Mouse (Mus musculus): ENCODE data around the gene Gm49711. TPM values are rescaled to one million over a fixed set of nuclear protein-coding genes. Genes with fewer than 3 reads are reported as not detected.

Gene Gm49711
- polyA plus RNA-seq, 1 experiment from 2014 or later = not detected

DNA sequence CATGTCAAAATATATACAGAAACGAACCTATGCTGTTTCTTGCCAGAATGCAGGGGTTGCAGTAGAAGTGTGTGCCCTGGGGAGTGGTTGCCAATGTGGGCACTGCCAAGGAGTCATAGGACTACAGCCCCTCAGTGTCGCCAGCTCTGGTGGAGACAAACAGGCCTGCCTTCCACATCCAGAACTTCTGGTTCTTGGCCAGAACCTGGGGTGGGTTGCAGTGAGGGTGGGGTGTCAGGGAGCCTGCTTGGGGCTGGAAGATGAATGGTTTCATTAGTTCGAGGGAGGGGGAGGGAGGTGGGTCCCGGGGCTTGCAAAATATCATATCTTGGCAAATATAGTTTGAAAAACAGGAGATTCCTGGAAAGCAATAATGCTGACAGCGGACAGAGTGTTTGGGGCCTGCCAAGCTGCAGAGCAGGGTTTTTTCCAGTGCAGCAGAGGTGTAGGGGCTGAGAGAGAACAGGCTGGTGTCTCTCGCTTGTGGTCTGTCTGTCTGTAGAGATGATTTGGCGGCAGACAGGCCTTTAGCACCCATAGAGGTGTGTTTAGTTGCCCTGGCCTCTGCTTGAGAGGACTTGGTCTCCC is 170.3 kb downstream of the Gm49711 start:
- Histone ChIP-seq H3K36me3 (no peaks in the 10 kb centered on the region), H3K4me1 (replicated peaks) (peaks cover 16% of the 10 kb centered on the region), H3K9me3 (peaks cover 7% of the 10 kb centered on the region; the same call in 1 of the 2 replicates), H3K27me3 (no peaks in the 10 kb centered on the region), H3K9ac (replicated peaks) (no peak overlapping the region), H3K4me3 (replicated peaks) (no peak overlapping the region), H3K4me2 (no peak overlapping the region), H3K27ac (no peak overlapping the region)
- no peak for ATAC-seq (ENCODE audit: insufficient number of reproducible peaks, insufficient read depth, low FRiP score, low TSS enrichment, low read depth)
- WGBS = 82% methylated on average over 7 of the region's 7 CpGs

DNA sequence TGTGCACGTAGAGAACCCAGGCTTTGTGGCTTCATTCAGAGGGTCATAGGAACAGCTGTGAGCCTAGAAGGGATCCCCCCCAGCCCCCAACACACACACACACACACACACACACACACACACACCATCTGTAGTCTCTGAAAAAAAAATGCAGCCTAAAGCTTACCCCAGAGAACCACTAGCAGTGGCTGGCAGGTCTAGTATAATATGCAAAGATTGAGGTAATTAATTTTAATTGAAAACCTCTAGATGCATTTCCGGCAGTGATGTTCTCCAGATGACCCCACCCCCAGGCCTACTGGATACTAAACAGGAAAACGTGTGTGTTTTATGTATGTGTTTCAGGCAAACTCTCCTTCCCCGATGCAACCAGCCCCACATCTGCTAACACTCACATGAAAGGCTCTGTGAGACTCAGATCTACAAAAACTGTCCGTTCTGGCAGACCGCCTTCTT is 172.4 kb downstream of the Gm49711 start:
- Histone ChIP-seq H3K9me3 (peaks cover 7% of the 10 kb centered on the region; the same call in 1 of the 2 replicates), H3K4me3 (replicated peaks) (no peak overlapping the region), H3K36me3 (no peaks in the 10 kb centered on the region), H3K27ac (peak overlapping the region; percentile 73), H3K9ac (replicated peaks) (no peak overlapping the region), H3K27me3 (no peaks in the 10 kb centered on the region), H3K4me2 (no peak overlapping the region), H3K4me1 (replicated peaks) (peaks cover 21% of the 10 kb centered on the region)
- WGBS = 14% methylated on average over 6 of the region's 6 CpGs
- ATAC-seq (ENCODE audit: insufficient number of reproducible peaks, insufficient read depth, low FRiP score, low TSS enrichment, low read depth) = peak; percentile 57; the same call in 1 of the 2 replicates

DNA sequence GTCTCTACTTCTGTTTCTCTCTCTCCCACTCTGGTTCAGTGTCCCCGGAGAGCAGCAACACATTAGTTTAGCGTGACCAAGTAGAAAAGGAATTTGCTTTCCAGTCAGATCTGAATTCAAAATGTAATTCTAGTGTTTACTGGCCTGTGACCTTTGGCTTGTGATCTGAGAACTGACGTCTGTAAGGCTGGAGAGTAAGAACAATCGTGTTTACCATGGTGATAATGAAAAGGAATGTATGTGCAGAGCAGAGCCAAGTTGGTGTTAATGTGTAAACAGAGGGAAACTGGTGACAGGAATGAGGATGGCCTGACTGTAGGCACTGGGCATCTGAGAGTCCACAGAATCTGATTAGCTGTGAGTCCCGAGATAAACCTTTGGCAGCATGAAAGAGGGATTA is 176.4 kb downstream of the Gm49711 start:
- no peak overlapping the region for H3K9ac ChIP-seq (replicated peaks)
- no peaks in the 10 kb centered on the region for H3K27me3 ChIP-seq
- no peak for ATAC-seq (ENCODE audit: insufficient number of reproducible peaks, insufficient read depth, low FRiP score, low TSS enrichment, low read depth)
- no peak overlapping the region for H3K4me2 ChIP-seq
- H3K4me1 ChIP-seq (replicated peaks) = peaks cover 25% of the 10 kb centered on the region
- no peak overlapping the region for H3K4me3 ChIP-seq (replicated peaks)
- no peaks in the 10 kb centered on the region for H3K36me3 ChIP-seq
- 34% methylated on average over 5 of the region's 5 CpGs for WGBS
- peaks cover 7% of the 10 kb centered on the region; the same call in 1 of the 2 replicates for H3K9me3 ChIP-seq
- no peak overlapping the region for H3K27ac ChIP-seq

DNA sequence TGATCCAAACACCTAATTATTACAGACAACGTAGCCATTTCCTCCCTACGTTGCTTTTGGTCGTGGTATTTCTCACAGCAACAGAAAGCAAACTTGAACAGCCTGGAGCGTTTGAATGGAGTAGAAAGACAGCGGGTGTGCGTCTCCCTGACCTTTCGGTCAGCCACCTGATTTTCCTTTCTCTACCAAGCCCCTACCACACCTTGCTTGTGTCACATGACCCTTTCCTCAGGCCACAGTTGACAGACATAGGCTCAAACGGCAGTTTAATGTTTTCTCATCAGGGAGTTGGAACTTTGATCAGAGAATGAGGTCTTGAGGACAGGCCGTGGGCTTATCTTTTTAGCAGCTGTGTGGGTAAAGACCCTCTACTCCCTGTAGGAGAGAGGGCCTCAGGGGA is 177.1 kb downstream of the Gm49711 start:
- H3K27ac ChIP-seq = no peak overlapping the region
- no peak for ATAC-seq (ENCODE audit: insufficient number of reproducible peaks, insufficient read depth, low FRiP score, low TSS enrichment, low read depth)
- H3K36me3 ChIP-seq = no peaks in the 10 kb centered on the region
- peaks cover 7% of the 10 kb centered on the region; the same call in 1 of the 2 replicates for H3K9me3 ChIP-seq
- no peak overlapping the region for H3K4me2 ChIP-seq
- no peaks in the 10 kb centered on the region for H3K27me3 ChIP-seq
- H3K4me1 ChIP-seq (replicated peaks) = peaks cover 20% of the 10 kb centered on the region
- no peak overlapping the region for H3K9ac ChIP-seq (replicated peaks)
- H3K4me3 ChIP-seq (replicated peaks) = no peak overlapping the region
- WGBS = 57% methylated on average over 9 of the region's 9 CpGs

Other genes with a start within 250 kb of the Gm49711 start
- gene Mrps6, start within 50 bp of the Gm49711 start, polyA plus RNA-seq (2016; fragmentation: Nextera tagmentation; extraction: Ambion mirVana) = 87.5 and 98.7 TPM in 2 replicates
- gene Slc5a3, start within 50 bp of the Gm49711 start, polyA plus RNA-seq (2016; fragmentation: Nextera tagmentation; extraction: Ambion mirVana) = 10.0 and 10.2 TPM in 2 replicates
- 0.17 and 0.20 TPM in 2 replicates for gene Kcne2, start 234.1 kb downstream of the Gm49711 start, polyA plus RNA-seq (2016; fragmentation: Nextera tagmentation; extraction: Ambion mirVana)
- gene Smim11, start 243.0 kb downstream of the Gm49711 start, polyA plus RNA-seq (2016; fragmentation: Nextera tagmentation; extraction: Ambion mirVana) = 152 and 160 TPM in 2 replicates

Measured in limb, embryonic 12.5 days (tissue).